Mouse (Mus musculus) liver, embryonic 14.5 days (tissue): ENCODE results near the gene Calr.

Source experiments
- CTCF ChIP-seq: IDR thresholded peaks from 2 replicates; pipeline ENCODE4 v1.5.1; 2016; ENCODE audit warnings: antibody characterized with exemption, low read depth, control low read depth
- EP300 ChIP-seq: IDR thresholded peaks from 2 replicates; pipeline ENCODE4 v1.6.1; 2016; ENCODE audit warnings: antibody characterized with exemption, low read depth

DNA sequence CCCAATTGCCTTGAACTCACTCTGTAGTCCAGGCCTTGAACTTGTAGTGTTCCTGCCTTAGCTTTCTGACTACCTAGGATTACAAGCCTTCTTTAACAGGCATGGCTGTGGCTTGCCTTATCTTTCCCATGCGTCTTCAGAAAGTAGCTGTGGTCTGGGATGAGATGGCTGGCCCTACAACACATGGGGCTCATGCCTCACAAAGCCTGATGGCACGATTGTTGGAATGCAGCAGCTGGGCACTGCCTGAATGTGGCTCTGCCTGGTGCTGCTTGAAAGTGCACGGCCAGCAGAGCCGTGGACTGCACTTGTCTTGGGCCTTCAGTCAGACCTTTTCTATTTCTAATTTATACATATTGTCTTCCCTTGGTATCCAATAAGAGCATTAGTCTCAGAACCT is 38.0 kb upstream of the Calr start:
- TF ChIP-seq CTCF, result no peak
- TF ChIP-seq EP300, result no peak
